Mouse (Mus musculus) inflammation-experienced regulatory T-cells, adult 6 months (primary cell): ENCODE results near the gene Sec23ip. TPM values are rescaled to one million over a fixed set of nuclear protein-coding genes. Genes with fewer than 3 reads are reported as not detected.

Source experiments
- ATAC-seq: one replicate; pipeline ENCODE4 v1.8.0; 2017
- polyA plus RNA-seq, 3 experiments: library from polyadenylated mRNA; unstranded; fragments of 100-300 nt; shearing (Covaris generic); gene quantifications; one replicate each; pipeline ENCODE4 v1.2.1; 2017

Sec23ip gene
- polyA plus RNA-seq, 3 experiments from 2014 or later = 27.1 to 41.8 (median 35.0) TPM

DNA sequence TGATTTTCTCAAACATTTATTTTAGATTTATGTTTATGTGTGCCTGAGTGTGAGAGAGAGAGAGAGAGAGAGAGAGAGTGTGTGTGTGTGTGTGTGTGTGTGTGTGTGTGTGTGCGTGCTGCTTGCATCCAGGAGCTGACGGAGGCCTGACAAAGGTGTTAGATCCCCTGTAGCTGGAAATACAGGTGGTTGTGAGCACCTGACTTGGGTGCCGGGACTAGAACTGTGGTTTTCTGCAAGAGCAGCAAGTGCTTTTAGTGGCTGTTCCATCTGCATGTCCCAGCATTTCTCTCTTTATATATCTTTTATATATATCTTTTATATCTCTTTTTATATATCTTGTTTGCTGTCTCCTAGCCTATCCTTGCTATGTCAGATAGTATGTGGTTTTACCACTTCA is 37.1 kb downstream of the Sec23ip start:
- no peak for ATAC-seq

DNA sequence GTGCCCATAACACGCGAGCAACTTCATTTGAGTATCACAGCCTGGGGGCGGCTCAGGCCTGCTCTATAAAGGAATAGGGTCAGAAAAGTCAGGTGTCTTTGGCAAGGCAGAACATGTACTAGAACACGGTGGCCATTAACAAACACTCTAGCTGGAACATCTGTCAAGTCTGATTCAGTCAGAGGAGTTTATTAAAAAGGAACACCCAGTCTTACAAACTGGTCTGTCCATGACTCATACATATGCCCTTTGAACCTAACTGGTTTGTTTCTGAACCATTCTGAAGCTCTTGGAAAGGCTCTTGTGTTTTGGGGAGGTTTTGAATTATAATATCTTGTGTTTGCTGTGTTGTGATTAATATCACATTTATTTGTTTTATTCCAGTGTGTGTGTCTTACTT is 45.3 kb downstream of the Sec23ip start:
- ATAC-seq = no peak

DNA sequence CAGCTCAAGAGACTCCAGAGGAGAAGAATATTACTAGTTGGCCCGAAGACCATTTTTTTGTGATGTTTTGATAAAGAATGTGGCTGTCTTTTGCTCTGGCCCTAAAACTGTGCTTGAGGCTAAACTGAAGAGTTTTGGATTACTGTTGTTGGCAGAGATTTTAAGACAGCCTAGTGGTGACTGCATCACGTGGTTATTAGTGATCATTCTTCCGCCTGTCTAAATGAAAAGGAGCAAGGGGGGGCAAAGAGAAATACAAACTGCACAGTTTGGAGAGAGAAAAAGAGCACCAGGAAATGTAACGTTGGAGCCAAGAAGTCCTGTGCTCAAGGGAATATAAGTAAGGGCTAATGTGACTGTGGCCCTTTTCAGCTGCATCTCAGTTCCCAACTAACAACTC is 48.7 kb downstream of the Sec23ip start:
- ATAC-seq = no peak

DNA sequence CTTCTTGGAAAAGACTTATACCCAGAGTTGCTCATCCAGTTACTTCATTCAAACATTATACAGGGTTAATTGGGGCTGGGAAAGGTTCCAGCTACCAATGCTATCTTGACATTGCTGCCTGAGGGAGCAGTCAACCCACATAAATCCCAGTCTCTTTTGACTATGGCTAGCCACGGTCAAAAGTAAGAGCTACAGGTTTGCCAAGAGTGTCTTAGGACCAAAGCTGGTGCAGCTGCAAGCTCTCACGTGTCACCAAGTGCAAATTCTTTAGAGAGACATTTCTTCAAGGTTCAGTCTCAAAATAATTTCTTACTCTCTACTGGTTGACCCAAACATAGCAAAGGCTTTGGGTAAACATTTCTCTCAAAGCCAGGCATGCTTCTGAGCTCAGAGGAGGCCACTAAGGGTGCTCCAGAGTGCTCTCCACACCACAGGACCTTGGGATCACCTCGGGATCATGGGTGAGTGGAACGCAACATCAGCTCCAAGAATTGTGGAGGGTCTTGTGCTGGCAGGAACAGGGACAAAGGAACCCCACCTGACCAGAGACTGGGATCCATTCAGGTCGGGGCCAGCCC is 80.3 kb downstream of the Sec23ip start:
- no peak for ATAC-seq

DNA sequence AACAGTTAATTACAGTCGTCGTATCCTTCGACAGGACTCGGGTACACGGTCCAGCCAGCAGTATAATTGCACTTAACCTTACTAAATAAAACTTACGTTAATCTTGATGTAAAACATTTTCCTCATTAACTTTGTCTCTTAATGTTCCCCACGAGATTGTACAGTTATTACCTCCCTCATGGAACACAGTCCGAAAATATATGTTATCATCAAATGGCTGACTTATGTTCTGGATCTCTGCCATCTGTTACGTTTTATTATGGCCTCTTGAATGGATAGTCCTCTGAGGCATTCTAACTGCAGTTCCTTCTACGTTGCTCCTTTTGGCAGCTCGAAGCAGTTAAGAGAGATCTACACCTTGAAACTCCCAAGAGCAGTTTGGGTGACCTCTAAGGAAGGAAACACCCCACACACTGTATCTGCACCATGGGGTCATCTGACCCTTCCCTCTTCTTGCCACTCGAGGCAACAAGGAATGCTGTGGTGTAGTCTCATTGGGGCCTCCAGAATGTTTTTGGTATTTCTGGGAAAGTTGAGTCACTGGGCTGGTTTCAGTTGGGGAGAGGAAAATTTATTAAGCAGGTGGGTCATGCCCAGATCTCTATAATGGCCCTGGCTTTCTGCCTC is 87.8 kb downstream of the Sec23ip start:
- ATAC-seq = no peak

DNA sequence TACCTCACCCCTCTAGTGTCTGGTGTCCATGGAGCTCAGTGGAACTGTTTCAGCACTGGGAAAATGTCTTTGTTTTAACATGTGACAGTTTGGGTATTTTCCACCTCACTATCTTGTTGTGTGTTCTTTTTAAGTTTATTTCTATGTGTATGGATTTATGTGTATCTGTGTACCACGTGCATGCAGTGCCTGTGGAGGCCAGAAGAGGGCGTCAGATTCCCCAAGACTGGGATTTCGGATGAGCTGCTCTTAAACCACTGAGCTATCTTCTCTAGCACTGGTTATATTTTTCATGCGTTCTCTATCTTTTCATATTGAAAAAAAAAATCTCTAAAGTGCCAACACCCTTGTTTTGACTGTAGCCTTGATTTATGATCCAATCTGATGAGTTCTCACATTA is 88.5 kb downstream of the Sec23ip start:
- ATAC-seq = no peak

Other genes with a start within 250 kb of the Sec23ip start
- 10 to 100 TPM; 10.3 to 12.7 (median 10.4) TPM for gene Bag3, start 221.3 kb upstream of the Sec23ip start, polyA plus RNA-seq
- 10 to 100 TPM; 25.9 to 56.5 (median 44.2) TPM for gene Inpp5f, start 133.6 kb upstream of the Sec23ip start, polyA plus RNA-seq
- 10 to 100 TPM; 62.1 to 92.0 (median 65.6) TPM for gene Mcmbp, start 4.4 kb upstream of the Sec23ip start, polyA plus RNA-seq